Mouse (Mus musculus) liver, postnatal 0 days (tissue): Measurements from ENCODE around the gene Cysrt1. TPM values are rescaled to one million over a fixed set of nuclear protein-coding genes. Genes with fewer than 3 reads are reported as not detected.

ENCODE experiments used
- ATAC-seq: fragments of 200-750 bp; cut with Nextera tagmentation; 2 replicates; pipeline ENCODE4 v1.8.0; 2017; ENCODE audit warnings: mild to moderate bottlenecking, moderate library complexity
- DNase-seq: peaks from one replicate; pipeline ENCODE4 v3.0.0-alpha.2; 2016
- H3K27ac ChIP-seq: fragments of 300-500 bp; sonication (generic); 2 replicates; pipeline ENCODE4 v1.5.1; 2014; ENCODE audit warnings: antibody characterized with exemption, moderate library complexity, mild to moderate bottlenecking, low read depth
- H3K27me3 ChIP-seq: fragments of 300-500 bp; sonication (generic); 2 replicates; pipeline ENCODE4 v1.6.1; 2014; ENCODE audit warnings: low read length, control low read depth, mixed read lengths; ENCODE audit not compliant: insufficient read depth
- H3K36me3 ChIP-seq: fragments of 300-500 bp; sonication (generic); replicated peaks from 2 replicates; pipeline ENCODE4 v1.6.1; 2014; ENCODE audit warnings: mild to moderate bottlenecking, control low read depth, low read length, moderate library complexity, mixed read lengths; ENCODE audit not compliant: insufficient read depth
- H3K4me1 ChIP-seq: fragments of 300-500 bp; sonication (generic); 2 replicates; pipeline ENCODE4 v1.6.1; 2014; ENCODE audit warnings: antibody characterized with exemption, mild to moderate bottlenecking, control low read depth; ENCODE audit not compliant: insufficient read depth
- H3K4me2 ChIP-seq: fragments of 300-500 bp; sonication (generic); 2 replicates; pipeline ENCODE4 v1.6.1; 2014; ENCODE audit warnings: low read depth, mild to moderate bottlenecking, low read length, moderate library complexity, mixed read lengths
- H3K4me3 ChIP-seq: fragments of 300-500 bp; sonication (generic); 2 replicates; pipeline ENCODE4 v1.5.1; 2014; ENCODE audit warnings: low read depth, low read length
- H3K9ac ChIP-seq: fragments of 300-500 bp; sonication (generic); replicated peaks from 2 replicates; pipeline ENCODE4 v1.6.1; 2014; ENCODE audit warnings: mild to moderate bottlenecking, moderate library complexity
- H3K9me3 ChIP-seq: fragments of 300-500 bp; sonication (generic); 2 replicates; pipeline ENCODE4 v1.6.1; 2016; ENCODE audit warnings: mild to moderate bottlenecking, control low read depth, low read length, mixed read lengths
- CTCF ChIP-seq: sonication (generic); IDR thresholded peaks from 2 replicates; pipeline ENCODE4 v1.5.1; 2016; ENCODE audit warnings: antibody characterized with exemption, low read depth
- EP300 ChIP-seq: IDR thresholded peaks from 2 replicates; pipeline ENCODE4 v1.6.1; 2016; ENCODE audit warnings: antibody characterized with exemption, low read depth, mild to moderate bottlenecking
- WGBS: fragments of 180-500 bp; shearing (Covaris S2); extraction: QIAGEN DNeasy Blood & Tissue Kit; methylation state at CpG from one replicate; pipeline ENCODE4 v1.1.7; 2014; ENCODE audit not compliant: insufficient replicate concordance; 5-methylcytosine and 5-hydroxymethylcytosine counted together
- polyA plus RNA-seq: library from polyadenylated mRNA; unstranded; fragments of >200 nt; fragmentation: Nextera tagmentation; extraction: Ambion mirVana; gene quantifications from 2 replicates; pipeline ENCODE4 v1.2.1, GENCODE M21; 2015

Gene Cysrt1
- polyA plus RNA-seq, 1 experiment from 2014 or later = not detected

DNA sequence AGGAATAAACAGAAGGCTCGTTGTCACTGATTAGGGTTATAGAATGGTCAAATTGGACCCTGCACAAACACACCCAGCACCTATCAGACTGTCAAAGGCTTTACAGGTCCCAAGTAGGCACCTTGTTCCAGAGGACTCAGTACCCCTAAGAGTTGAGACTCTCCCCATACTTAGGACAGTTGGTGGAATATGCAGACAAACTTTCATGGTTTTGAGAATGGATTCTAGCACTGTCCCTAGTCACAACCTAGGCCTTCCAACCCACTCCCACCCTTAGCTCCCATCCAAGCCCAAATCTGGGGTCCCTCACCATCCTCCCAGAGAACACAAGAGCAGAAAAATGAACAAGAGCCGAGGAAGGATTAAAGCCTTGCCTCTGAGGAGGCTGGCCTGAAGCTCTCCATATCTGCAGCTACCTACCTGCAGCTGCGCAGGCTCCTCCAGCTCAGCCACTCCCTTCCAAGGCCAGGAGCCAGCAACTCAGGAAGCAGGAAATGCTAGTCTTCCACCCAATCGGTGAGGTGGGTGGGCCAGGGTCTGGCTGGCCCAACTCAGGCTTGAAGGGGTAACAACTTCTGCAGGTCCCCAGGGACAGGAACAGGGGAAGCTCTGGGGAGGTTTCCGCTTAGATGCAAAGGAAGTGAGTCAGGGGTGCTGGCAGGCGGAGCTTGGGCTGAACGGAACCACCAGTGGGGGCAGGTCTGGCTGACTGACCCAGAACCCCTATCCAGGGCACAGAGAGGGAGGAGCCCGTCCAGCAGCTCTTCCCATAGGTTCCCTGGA is 45.9 kb downstream of the Cysrt1 start, which contains the start of gene Tor4a:
Gene Tor4a, minus strand, starts transcription at position 715 of the 783 bp plus-strand sequence.
- TF ChIP-seq EP300 (no peak), CTCF (peak; percentile 21; the same call in 1 of the 2 replicates)

DNA sequence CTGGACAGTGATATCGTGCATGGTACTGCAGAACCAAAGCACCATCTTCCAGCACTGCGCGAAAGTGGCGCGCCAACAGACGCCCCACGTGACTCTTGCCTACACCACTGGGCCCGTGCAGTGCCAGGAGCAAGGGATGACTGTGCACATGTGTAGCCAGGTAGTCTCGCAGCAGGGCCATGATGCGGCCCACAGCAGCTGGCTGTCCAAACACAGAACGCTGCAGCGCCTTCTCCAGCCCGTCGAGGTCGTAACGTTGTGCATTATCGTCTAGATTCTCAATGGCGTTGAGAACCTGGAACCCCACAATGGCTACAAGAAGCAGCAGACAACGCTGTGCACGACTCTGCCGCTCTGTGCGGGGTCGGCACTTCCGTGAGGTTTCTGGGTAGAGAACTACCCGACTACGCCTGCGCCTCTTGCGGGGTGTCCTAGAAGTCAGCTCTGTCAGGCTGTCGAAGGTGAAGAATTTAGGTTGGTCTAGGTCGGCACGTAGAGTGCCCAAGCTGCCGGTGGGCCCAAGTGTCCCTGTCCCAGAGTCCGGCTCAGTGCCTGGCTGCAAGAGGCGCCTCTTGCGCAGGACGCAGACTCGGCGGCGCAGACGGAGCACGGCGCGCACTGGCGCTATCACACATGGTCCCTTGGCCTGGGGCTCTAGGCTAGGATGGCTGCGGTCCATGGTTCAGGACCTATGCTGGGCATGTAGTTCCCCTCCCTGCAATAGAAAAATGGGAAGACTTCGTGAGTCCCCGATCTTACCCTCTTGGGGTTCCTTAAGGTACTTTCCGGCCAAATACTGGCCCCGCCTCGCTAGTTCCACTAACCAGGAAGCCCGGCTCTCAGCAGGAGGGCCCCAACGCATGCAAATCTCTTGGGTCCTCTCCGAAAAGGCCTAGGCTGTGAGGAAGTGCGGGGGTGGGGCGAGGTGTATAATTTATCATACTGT is 46.8 kb downstream of the Cysrt1 start:
- Histone ChIP-seq H3K9ac (peak overlapping the region; percentile 52), H3K4me1 (peaks cover 36% of the 10 kb centered on the region), H3K27me3 (no peaks in the 10 kb centered on the region), H3K36me3 (peaks cover 18% of the 10 kb centered on the region), H3K4me3 (peak overlapping the region; percentile 50), H3K27ac (peak overlapping the region; percentile 93), H3K4me2 (peak overlapping the region; percentile 83), H3K9me3 (no peaks in the 10 kb centered on the region)
- no peak for TF ChIP-seq EP300
- TF ChIP-seq CTCF = no peak
- ATAC-seq (peak; percentile 42), DNase-seq (peak; percentile 74)
- WGBS = 8% methylated on average over 55 of the region's 55 CpGs

More for the DNA sequence above, 45.9 kb downstream of the Cysrt1 start, which contains the start of gene Tor4a:
- peak within 1 kb of the TSS; percentile 50 for H3K4me3 ChIP-seq
- H3K27ac ChIP-seq = peak within 1 kb of the TSS; percentile 93
- peaks cover 27% of the 10 kb centered on the region for H3K36me3 ChIP-seq
- ATAC-seq (peak; percentile 66), DNase-seq (peak; percentile 77)
- peak within 1 kb of the TSS; percentile 83 for H3K4me2 ChIP-seq
- H3K4me1 ChIP-seq = peaks cover 36% of the 10 kb centered on the region
- H3K27me3 ChIP-seq = no peaks in the 10 kb centered on the region
- H3K9me3 ChIP-seq = no peaks in the 10 kb centered on the region
- WGBS = 7% methylated on average over 8 of the region's 8 CpGs
- peak within 1 kb of the TSS; percentile 52 for H3K9ac ChIP-seq

DNA sequence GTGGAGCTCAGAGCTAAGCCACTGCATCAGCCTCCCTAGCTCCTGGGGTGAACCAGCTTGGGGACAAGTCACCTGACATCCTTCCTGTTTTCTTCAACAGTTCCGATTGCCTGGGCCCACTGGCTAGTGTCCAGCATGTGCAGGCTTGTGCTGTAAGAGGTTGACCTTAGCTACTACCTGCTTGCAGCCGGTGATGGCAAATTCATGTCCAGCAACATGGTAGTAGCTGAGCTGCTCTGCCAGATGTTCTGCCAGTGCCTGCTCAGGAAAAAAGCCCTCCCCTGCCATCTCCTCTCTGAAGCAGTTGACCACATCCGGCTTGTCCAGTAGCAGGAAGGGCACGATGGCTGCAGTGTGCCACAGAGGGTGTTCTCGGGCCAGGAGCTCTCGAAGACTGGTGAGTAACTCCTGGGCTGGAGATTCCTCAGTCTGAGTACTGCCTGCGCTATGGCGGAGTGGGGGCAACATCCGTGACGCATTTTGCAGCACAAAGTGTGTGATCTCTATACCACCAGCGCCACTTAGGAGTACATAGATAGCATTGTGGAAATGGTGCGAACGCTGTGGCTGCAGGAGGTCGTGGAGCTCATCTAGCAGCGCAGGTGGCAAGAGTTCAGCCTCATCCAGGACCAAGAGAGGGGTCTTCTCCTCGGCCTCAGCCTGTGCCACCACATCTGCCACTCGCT is 47.6 kb downstream of the Cysrt1 start:
- Histone ChIP-seq H3K36me3 (peaks cover 11% of the 10 kb centered on the region; the same call in 1 of the 2 replicates), H3K9me3 (no peaks in the 10 kb centered on the region), H3K9ac (0 out of 2 replicates have a peak overlapping the region, but pooled peaks have one; percentile 52), H3K4me2 (peak overlapping the region; percentile 83), H3K27me3 (no peaks in the 10 kb centered on the region), H3K4me1 (peaks cover 36% of the 10 kb centered on the region), H3K4me3 (peak overlapping the region; percentile 50), H3K27ac (peak overlapping the region; percentile 93)
- no peak for TF ChIP-seq EP300
- TF ChIP-seq CTCF = no peak
- ATAC-seq (no peak), DNase-seq (peak; percentile 47)
- WGBS = 38% methylated on average over 17 of the region's 17 CpGs

DNA sequence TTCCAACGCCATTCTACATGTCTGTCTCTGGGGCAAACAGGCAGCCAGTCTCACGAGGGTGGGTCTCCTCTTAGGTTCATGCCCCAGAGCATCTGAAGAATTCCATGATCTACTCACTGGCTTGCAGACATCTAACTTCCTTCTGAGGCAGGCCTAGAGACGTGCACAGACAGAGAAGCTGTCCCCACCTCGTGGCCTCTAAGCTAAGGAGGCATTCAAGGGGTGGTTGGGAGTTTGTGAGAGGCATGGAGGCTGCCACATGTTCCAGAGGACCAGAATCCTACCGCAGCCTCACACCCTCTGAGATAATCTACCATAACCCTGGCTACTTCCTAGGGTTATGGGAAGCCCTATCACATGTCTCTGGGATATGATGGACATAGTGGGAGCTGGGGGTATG is 48.2 kb downstream of the Cysrt1 start:
- Histone ChIP-seq H3K9me3 (no peaks in the 10 kb centered on the region), H3K27me3 (no peaks in the 10 kb centered on the region), H3K4me3 (peak overlapping the region; percentile 20), H3K27ac (peak overlapping the region; percentile 70), H3K4me2 (peak overlapping the region; percentile 83), H3K4me1 (peaks cover 36% of the 10 kb centered on the region), H3K36me3 (peaks cover 8% of the 10 kb centered on the region; the same call in 1 of the 2 replicates), H3K9ac (no peak overlapping the region)
- no peak for TF ChIP-seq EP300
- TF ChIP-seq CTCF = no peak
- ATAC-seq (no peak), DNase-seq (no peak)
- WGBS = 40% methylated on average over 5 of the region's 5 CpGs

DNA sequence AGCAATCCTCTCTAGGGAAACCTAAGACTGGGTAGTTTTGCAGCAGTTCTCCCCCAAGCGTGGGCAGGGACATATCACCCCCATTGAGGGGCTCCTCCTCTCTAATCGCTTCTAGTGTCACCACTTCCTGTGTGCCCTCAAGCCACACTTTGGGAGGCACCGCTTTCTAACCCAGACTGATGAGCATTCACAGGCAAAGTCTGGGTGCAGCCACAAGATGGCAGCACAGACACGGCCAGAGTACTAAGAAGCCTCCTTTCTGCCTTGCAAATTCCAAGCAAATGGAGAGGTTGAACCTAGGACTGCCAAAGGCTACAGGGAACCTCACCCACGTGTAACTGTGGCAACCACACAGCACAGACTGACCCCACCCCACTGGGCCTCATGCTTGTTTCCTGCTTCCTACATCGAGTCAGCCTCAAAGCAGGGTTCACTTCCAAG is 48.9 kb downstream of the Cysrt1 start:
- H3K27me3 ChIP-seq = no peaks in the 10 kb centered on the region
- peak; percentile 46 for ATAC-seq
- no peaks in the 10 kb centered on the region for H3K9me3 ChIP-seq
- peak overlapping the region; percentile 83 for H3K4me2 ChIP-seq
- H3K27ac ChIP-seq = peak overlapping the region; percentile 70
- WGBS = 3% methylated on average over 6 of the region's 6 CpGs
- 0 out of 2 replicates have a peak, but pooled peaks cover 3% of the 10 kb centered on the region for H3K36me3 ChIP-seq
- peak; percentile 88 for DNase-seq
- H3K4me1 ChIP-seq = peaks cover 36% of the 10 kb centered on the region
- peak overlapping the region; percentile 20; the same call in 1 of the 2 replicates for H3K4me3 ChIP-seq
- TF ChIP-seq CTCF (peak; percentile 98), EP300 (no peak)
- H3K9ac ChIP-seq = peak overlapping the region; percentile 48; the same call in 1 of the 2 replicates

Other genes with a start within 250 kb of the Cysrt1 start
- 29.0 and 32.1 TPM in 2 replicates for gene Nsmf, start 188.1 kb downstream of the Cysrt1 start, polyA plus RNA-seq
- 23.8 and 25.9 TPM in 2 replicates for gene Entpd8, start 162.1 kb downstream of the Cysrt1 start, polyA plus RNA-seq
- 0.52 and 0.59 TPM in 2 replicates for gene Noxa1, start 147.3 kb downstream of the Cysrt1 start, polyA plus RNA-seq
- 1.3 and 1.7 TPM in 2 replicates for gene Nrarp, start 61.7 kb downstream of the Cysrt1 start, polyA plus RNA-seq
- gene Tor4a, start 45.6 kb downstream of the Cysrt1 start, polyA plus RNA-seq = 5.4 and 6.0 TPM in 2 replicates
- gene Nelfb, start 31.0 kb downstream of the Cysrt1 start, polyA plus RNA-seq = 19.3 and 22.3 TPM in 2 replicates
- gene Stpg3, start 27.8 kb downstream of the Cysrt1 start, polyA plus RNA-seq = not detected in 2 replicates
- gene Fam166a, start 23.7 kb downstream of the Cysrt1 start, polyA plus RNA-seq = not detected in 2 replicates
- 263 and 294 TPM in 2 replicates for gene Tubb4b, start 17.8 kb downstream of the Cysrt1 start, polyA plus RNA-seq
- gene Slc34a3, start 8.1 kb downstream of the Cysrt1 start, polyA plus RNA-seq = not detected in 2 replicates
- not detected in 2 replicates for gene Rnf224, start 5.7 kb downstream of the Cysrt1 start, polyA plus RNA-seq
- gene Rnf208, start 197 bp downstream of the Cysrt1 start, polyA plus RNA-seq = 0.11 TPM in 1 of 2 replicates, not detected in the other
- gene AL732309.1, start 4.4 kb upstream of the Cysrt1 start, polyA plus RNA-seq = 1.2 and 1.4 TPM in 2 replicates
- gene Tmem203, start 13.0 kb upstream of the Cysrt1 start, polyA plus RNA-seq = 34.0 and 37.1 TPM in 2 replicates
- 5.3 TPM in 2 replicates for gene Tprn, start 20.2 kb upstream of the Cysrt1 start, polyA plus RNA-seq
- 77.2 and 81.7 TPM in 2 replicates for gene Ssna1, start 30.0 kb upstream of the Cysrt1 start, polyA plus RNA-seq
- 19.8 and 22.8 TPM in 2 replicates for gene Anapc2, start 30.0 kb upstream of the Cysrt1 start, polyA plus RNA-seq
- gene Tmem210, start 45.7 kb upstream of the Cysrt1 start, polyA plus RNA-seq = not detected in 2 replicates
- gene Lrrc26, start 47.5 kb upstream of the Cysrt1 start, polyA plus RNA-seq = not detected in 2 replicates
- gene Grin1, start 76.7 kb upstream of the Cysrt1 start, polyA plus RNA-seq = not detected in 2 replicates
- gene Man1b1, start 89.9 kb upstream of the Cysrt1 start, polyA plus RNA-seq = 15.7 and 16.5 TPM in 2 replicates
- gene Dpp7, start 113.9 kb upstream of the Cysrt1 start, polyA plus RNA-seq = 12.8 and 15.4 TPM in 2 replicates
- 18.7 and 19.4 TPM in 2 replicates for gene Uap1l1, start 123.2 kb upstream of the Cysrt1 start, polyA plus RNA-seq
- gene Sapcd2, start 129.9 kb upstream of the Cysrt1 start, polyA plus RNA-seq = 5.5 and 7.4 TPM in 2 replicates
- 2.9 and 3.6 TPM in 2 replicates for gene Entpd2, start 153.4 kb upstream of the Cysrt1 start, polyA plus RNA-seq
- gene Npdc1, start 156.9 kb upstream of the Cysrt1 start, polyA plus RNA-seq = 5.2 and 5.4 TPM in 2 replicates
- gene Fut7, start 180.8 kb upstream of the Cysrt1 start, polyA plus RNA-seq = 0.78 and 0.97 TPM in 2 replicates
- gene Abca2, start 186.3 kb upstream of the Cysrt1 start, polyA plus RNA-seq = 0.71 and 0.87 TPM in 2 replicates
- 0.77 and 1.4 TPM in 2 replicates for gene Clic3, start 214.4 kb upstream of the Cysrt1 start, polyA plus RNA-seq
- gene Paxx, start 218.6 kb upstream of the Cysrt1 start, polyA plus RNA-seq = 14.7 and 17.1 TPM in 2 replicates
- gene Ptgds, start 227.6 kb upstream of the Cysrt1 start, polyA plus RNA-seq = 0.83 and 1.0 TPM in 2 replicates